Mouse (Mus musculus) midbrain, postnatal 0 days (tissue): ENCODE data around the gene Ntm. TPM values are rescaled to one million over a fixed set of nuclear protein-coding genes. Genes with fewer than 3 reads are reported as not detected.

Experiments used
- ATAC-seq: fragments of 200-750 bp; cut with Nextera tagmentation; 2 replicates; pipeline ENCODE4 v1.8.0; 2017; ENCODE audit warnings: moderate number of reproducible peaks, mild to moderate bottlenecking, moderate TSS enrichment, moderate library complexity; ENCODE audit not compliant: low FRiP score
- DNase-seq: peaks from one replicate; pipeline ENCODE4 v3.0.0-alpha.2; 2015; ENCODE audit warnings: low spot score
- H3K27ac ChIP-seq: fragments of 300-500 bp; sonication (generic); 2 replicates; pipeline ENCODE4 v1.5.1; 2014; ENCODE audit warnings: low read depth, mild to moderate bottlenecking, low read length, mixed read lengths
- H3K27me3 ChIP-seq: fragments of 300-500 bp; sonication (generic); 2 replicates; pipeline ENCODE4 v1.6.1; 2014; ENCODE audit warnings: low read length, control low read depth, mixed read lengths; ENCODE audit not compliant: insufficient read depth
- H3K36me3 ChIP-seq: fragments of 300-500 bp; sonication (generic); 2 replicates; pipeline ENCODE4 v1.6.1; 2014; ENCODE audit warnings: low read length, control low read depth, mixed read lengths; ENCODE audit not compliant: insufficient read depth
- H3K4me1 ChIP-seq: fragments of 300-500 bp; sonication (generic); 2 replicates; pipeline ENCODE4 v1.6.1; 2014; ENCODE audit warnings: mild to moderate bottlenecking, control low read depth, antibody characterized with exemption, low read length, mixed read lengths; ENCODE audit not compliant: insufficient read depth
- H3K4me2 ChIP-seq: fragments of 300-500 bp; sonication (generic); 2 replicates; pipeline ENCODE4 v1.6.1; 2014; ENCODE audit warnings: low read depth, mild to moderate bottlenecking, low read length, mixed read lengths; ENCODE audit not compliant: poor library complexity, severe bottlenecking
- H3K4me3 ChIP-seq: fragments of 300-500 bp; sonication (generic); 2 replicates; pipeline ENCODE4 v1.5.1; 2014; ENCODE audit warnings: low read depth, mild to moderate bottlenecking, low read length, moderate library complexity
- H3K9ac ChIP-seq: fragments of 300-500 bp; sonication (generic); replicated peaks from 2 replicates; pipeline ENCODE4 v1.6.1; 2014; ENCODE audit warnings: mild to moderate bottlenecking, low read length, moderate library complexity, mixed read lengths; ENCODE audit not compliant: poor library complexity, severe bottlenecking
- H3K9me3 ChIP-seq: fragments of 300-500 bp; sonication (generic); 2 replicates; pipeline ENCODE4 v1.6.1; 2016; ENCODE audit warnings: low read length, control low read depth
- CTCF ChIP-seq: IDR thresholded peaks from 2 replicates; pipeline ENCODE4 v1.5.1; 2016; ENCODE audit warnings: antibody characterized with exemption, mild to moderate bottlenecking
- WGBS: fragments of 180-500 bp; shearing (Covaris S2); extraction: QIAGEN DNeasy Blood & Tissue Kit; methylation state at CpG from one replicate; pipeline ENCODE4 v1.1.7; 2014; 5-methylcytosine and 5-hydroxymethylcytosine counted together
- polyA plus RNA-seq: library from polyadenylated mRNA; unstranded; fragments of >200 nt; fragmentation: Nextera tagmentation; extraction: Ambion mirVana; gene quantifications from 2 replicates; pipeline ENCODE4 v1.2.1, GENCODE M21; 2015
- total RNA-seq: library from RNA; depleted of rRNA; stranded (reverse); fragments of >200 nt; gene quantifications from 2 replicates; pipeline ENCODE4 v1.2.3, GENCODE M21; 2014

Gene Ntm
- total and polyA plus RNA-seq, 2 experiments from 2014 or later: 244 to 322 TPM

DNA sequence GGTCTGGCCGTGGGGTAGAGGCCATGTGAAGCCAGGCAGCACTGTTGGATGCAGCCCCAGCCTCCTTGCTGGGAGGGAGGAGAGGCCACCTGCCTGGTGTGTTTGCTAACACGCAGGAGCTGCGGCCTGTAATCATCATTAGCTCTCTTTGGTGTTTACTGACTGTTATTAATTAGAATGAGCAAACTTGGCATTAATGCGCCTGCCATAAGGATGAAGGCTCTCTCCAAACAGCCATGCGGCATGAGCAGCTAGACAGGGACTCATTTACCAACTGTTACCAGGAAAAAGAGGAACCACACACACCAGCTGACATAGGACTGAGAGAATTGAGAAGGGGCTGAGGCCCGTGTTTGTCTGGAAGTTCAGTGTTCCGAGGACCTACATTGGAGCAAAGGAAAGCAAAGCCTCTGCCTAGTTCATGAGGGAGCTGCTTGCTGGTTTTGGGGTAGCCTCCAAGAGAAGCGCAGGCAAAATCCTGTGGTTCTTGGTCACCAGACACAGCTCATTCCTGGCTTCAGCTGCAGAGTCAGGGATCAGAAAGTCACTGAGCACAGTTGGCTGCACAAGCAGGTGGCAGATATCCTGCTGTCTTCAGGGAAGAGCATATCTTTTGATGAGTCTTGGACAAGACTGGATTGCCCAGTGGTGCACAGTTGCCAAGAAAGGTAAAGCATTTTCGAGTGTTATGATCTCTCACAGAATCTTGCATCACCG lies 171.6 kb downstream of the Ntm start:
- no peak overlapping the region for H3K4me3 ChIP-seq
- ATAC-seq (no peak), DNase-seq (peak; percentile 82)
- H3K4me2 ChIP-seq: no peak overlapping the region
- no peak overlapping the region for H3K27ac ChIP-seq
- 71% methylated on average over 10 of the region's 10 CpGs for WGBS
- no peaks in the 10 kb centered on the region for H3K9me3 ChIP-seq
- H3K9ac ChIP-seq: no peak overlapping the region
- no peaks in the 10 kb centered on the region for H3K4me1 ChIP-seq
- H3K27me3 ChIP-seq: no peaks in the 10 kb centered on the region
- no peak for TF ChIP-seq CTCF
- no peaks in the 10 kb centered on the region for H3K36me3 ChIP-seq

DNA sequence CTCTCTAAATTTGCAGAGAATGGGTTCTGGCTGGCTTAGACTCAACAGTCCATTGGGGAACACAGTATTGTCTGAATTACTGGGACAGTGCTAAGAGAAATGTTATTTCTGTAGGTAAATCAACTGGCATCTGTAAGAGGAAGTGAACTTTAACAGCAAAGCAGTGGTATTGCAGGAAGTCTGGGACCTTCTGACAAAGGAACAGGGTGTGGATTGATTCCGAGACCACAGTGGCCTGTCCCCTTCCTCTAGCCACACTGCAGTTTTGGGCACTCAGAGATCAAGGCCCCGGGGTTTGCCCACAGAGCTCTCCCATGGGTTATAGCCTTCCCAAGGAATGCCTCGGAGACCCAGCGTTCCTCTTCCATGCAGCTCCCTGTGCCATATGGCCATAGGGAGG lies 172.9 kb downstream of the Ntm start:
- Histone ChIP-seq H3K4me3 (no peak overlapping the region), H3K9ac (no peak overlapping the region), H3K4me1 (no peaks in the 10 kb centered on the region), H3K36me3 (no peaks in the 10 kb centered on the region), H3K9me3 (no peaks in the 10 kb centered on the region), H3K27ac (no peak overlapping the region), H3K4me2 (no peak overlapping the region), H3K27me3 (no peaks in the 10 kb centered on the region)
- DNase-seq (no peak), ATAC-seq (no peak)
- no peak for TF ChIP-seq CTCF
- 82% methylated on average over 4 of the region's 4 CpGs for WGBS

DNA sequence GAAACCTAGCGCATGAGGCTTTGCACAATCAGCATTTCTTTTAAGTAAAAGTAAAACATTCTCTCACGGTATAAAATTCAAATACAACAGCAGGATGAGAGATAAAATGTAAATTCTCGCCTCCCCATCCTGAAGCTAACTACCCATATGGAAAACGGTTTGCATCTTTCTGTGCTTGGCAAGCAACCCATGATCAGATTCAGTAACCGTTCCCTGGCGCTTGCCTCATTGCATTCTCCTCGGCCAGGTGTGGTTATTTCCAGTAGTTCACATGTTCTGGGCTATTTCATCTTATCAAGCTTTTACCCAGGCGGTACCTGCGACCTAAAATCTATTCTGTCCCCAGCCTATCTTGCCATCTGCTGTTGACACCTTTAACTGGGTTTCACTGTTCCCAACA lies 174.1 kb downstream of the Ntm start:
- DNase-seq (no peak), ATAC-seq (no peak)
- no peaks in the 10 kb centered on the region for H3K4me1 ChIP-seq
- H3K27ac ChIP-seq: no peak overlapping the region
- no peaks in the 10 kb centered on the region for H3K36me3 ChIP-seq
- H3K9ac ChIP-seq: no peak overlapping the region
- no peak overlapping the region for H3K4me2 ChIP-seq
- H3K9me3 ChIP-seq: no peaks in the 10 kb centered on the region
- TF ChIP-seq CTCF: no peak
- 91% methylated on average over 9 of the region's 9 CpGs for WGBS
- H3K27me3 ChIP-seq: no peaks in the 10 kb centered on the region
- no peak overlapping the region for H3K4me3 ChIP-seq

DNA sequence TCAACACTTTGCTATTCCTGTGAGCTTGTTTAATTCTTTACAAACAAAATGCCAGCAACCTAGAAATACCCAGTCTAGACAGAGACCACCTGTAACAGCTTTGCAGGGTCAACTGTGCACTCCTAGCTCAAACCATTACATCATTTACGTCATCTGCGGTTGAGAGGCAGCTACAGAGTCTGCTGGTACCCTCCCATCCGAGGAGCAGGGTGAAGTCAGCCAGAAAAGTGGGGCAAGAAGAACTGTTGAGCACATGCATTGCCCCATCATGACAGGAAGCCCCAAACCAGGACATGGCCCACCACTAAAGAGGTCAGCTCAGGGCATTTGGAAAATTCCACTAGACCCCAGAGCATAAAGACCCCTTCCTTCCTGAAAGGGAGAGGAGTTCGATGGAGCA lies 175.5 kb downstream of the Ntm start:
- H3K4me2 ChIP-seq: no peak overlapping the region
- no peak overlapping the region for H3K4me3 ChIP-seq
- 77% methylated on average over 4 of the region's 4 CpGs for WGBS
- H3K9me3 ChIP-seq: no peaks in the 10 kb centered on the region
- DNase-seq: no peak
- TF ChIP-seq CTCF: no peak
- H3K4me1 ChIP-seq: no peaks in the 10 kb centered on the region
- H3K27ac ChIP-seq: no peak overlapping the region
- no peaks in the 10 kb centered on the region for H3K36me3 ChIP-seq
- no peaks in the 10 kb centered on the region for H3K27me3 ChIP-seq
- no peak overlapping the region for H3K9ac ChIP-seq
- no peak for ATAC-seq

DNA sequence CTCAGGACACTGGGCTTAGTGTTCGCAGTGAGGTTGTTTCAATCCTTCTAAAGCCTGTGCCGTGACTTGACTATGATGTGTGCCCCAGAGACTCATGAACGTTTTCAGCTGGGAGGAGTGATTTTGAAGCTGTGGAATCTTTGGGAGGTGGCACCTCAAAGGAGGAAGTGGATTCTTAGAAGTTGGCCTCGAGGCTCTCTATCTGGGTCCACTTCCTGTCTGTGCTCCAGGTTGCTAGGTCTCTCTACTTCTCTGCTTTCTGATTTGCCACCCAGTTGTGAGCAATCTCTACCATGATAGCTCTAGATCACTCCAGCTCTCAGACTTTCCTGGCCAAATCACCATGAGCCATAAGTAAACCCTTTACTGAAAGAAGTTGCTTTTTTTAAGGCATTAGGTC lies 180.2 kb downstream of the Ntm start:
- TF ChIP-seq CTCF: no peak
- 88% methylated on average over 4 of the region's 4 CpGs for WGBS

DNA sequence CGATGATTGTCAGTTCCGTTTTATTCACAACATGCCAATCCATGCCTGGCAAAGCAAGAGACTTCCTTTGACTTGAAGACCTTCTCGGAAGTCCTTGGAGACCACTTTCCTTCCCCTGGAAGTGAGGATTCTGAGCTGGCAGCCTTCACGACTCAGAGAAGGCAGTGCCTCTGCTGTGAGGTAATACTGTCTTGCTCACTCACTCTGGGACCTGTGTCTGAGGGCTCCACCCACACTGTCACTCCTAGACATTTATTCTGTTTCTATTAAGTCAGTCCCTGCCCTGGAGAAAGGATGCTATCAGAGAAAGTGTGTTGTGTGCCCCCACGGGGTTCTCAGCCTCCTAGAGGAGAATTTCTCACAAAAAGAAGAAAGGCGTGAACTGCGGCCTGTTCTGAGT lies 183.2 kb downstream of the Ntm start:
- H3K4me3 ChIP-seq: no peak overlapping the region
- no peaks in the 10 kb centered on the region for H3K36me3 ChIP-seq
- H3K4me2 ChIP-seq: no peak overlapping the region
- no peak for TF ChIP-seq CTCF
- ATAC-seq: no peak
- H3K9me3 ChIP-seq: no peaks in the 10 kb centered on the region
- 81% methylated on average over 7 of the region's 7 CpGs for WGBS
- no peak overlapping the region for H3K27ac ChIP-seq
- no peaks in the 10 kb centered on the region for H3K27me3 ChIP-seq
- no peaks in the 10 kb centered on the region; the same call in 1 of the 2 replicates for H3K4me1 ChIP-seq
- no peak for DNase-seq
- H3K9ac ChIP-seq: no peak overlapping the region

More for the DNA sequence above, 180.2 kb downstream of the Ntm start:
- Histone ChIP-seq H3K27ac (no peak overlapping the region), H3K9ac (no peak overlapping the region), H3K27me3 (no peaks in the 10 kb centered on the region), H3K4me3 (no peak overlapping the region), H3K36me3 (no peaks in the 10 kb centered on the region), H3K9me3 (no peaks in the 10 kb centered on the region), H3K4me1 (no peaks in the 10 kb centered on the region; the same call in 1 of the 2 replicates), H3K4me2 (no peak overlapping the region)
- DNase-seq (no peak), ATAC-seq (no peak)
